Mouse (Mus musculus): ENCODE measurements around the gene Olfr1184. TPM values are rescaled to one million over a fixed set of nuclear protein-coding genes. Genes with fewer than 3 reads are reported as not detected.

Gene Olfr1184
- not detected in 2 replicates for polyA plus RNA-seq (2012; rRNA removed)

DNA sequence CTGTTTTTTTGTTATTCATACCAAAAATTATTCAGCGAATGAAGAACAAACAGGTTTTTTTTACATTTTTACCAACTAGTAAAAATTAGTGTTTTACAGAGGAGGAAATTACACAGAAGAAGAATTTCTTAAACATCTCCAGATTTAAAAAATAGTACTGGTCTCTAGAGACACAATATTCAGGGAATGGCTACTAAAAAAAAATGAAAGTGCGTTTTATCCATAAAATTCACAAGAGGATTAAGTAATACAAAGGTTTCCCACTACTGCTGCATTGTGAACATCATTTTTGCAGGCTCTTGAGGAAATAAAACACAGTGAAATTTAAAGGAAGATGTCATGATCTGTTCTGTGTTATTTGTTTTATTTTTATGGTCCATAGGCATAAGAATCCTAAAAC is at the start of gene Olfr1184:
Gene Olfr1184 (plus strand): TSS at position 301 of the 400 bp plus-strand sequence.

DNA sequence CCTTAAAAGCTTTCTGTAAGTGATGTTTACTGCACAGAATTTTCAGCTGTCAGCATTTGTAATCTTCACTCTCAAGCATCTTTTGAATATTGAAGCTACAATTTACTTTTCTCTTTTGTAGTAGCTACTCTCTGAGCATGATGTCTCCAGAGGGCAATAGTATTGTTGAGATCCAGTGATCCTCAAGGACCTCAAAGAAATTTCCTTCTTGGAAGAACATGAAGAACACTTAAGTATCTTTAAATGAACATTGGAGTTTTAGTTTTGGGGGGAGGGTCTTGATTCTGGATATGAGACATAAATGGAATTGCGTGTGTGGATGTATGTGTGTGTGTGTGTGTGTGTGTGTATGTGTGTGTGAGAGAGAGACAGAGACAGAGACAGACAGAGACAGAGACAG is 34.4 kb upstream of the Olfr1184 start, which contains the start of gene Gm13757:
Gene Gm13757 (minus strand): TSS at position 101 of the 400 bp plus-strand sequence.

DNA sequence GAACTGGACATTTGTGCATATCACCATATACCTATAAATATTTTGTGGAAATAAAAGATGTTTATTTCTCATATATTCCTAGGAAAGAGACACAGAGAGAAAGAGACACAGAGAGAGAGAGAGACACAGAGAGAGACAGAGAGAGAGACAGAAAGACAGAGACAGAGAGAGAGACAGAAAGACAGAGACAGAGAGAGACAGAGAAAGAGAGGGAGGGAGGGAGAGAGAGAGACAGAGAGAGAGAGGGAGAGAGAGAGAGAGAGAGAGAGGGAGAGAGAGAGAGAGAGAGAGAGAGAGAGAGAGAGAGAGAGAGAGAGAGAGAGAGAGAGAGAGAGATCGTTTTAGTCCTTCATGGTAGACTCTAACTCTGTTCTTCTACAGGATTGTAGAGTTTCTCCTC is 28.8 kb upstream of the Olfr1184 start, which contains the start of gene Olfr1183:
Gene Olfr1183 (plus strand): TSS at position 301 of the 400 bp plus-strand sequence.

DNA sequence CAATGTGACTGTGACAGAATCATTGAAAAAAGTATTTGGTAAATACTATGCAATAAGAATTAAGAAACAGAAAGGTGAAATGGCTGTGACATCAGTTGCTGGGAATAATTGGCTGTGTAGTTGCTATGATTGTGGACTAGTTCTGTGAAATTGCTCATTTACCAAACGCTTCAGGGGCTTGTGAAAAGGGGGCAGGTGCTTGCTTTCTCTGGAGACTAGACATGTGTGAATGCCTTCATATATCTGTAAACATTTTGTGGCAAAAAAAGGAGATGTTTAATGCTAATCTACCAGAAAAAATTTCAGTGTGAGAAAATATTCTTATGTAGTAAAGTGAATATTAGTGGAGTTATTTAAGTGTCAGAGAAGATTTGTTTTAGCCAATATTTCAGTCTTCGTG is 9.6 kb downstream of the Olfr1184 start, which contains the start of gene Olfr1185-ps1:
Gene Olfr1185-ps1 (plus strand): TSS at position 301 of the 400 bp plus-strand sequence.

DNA sequence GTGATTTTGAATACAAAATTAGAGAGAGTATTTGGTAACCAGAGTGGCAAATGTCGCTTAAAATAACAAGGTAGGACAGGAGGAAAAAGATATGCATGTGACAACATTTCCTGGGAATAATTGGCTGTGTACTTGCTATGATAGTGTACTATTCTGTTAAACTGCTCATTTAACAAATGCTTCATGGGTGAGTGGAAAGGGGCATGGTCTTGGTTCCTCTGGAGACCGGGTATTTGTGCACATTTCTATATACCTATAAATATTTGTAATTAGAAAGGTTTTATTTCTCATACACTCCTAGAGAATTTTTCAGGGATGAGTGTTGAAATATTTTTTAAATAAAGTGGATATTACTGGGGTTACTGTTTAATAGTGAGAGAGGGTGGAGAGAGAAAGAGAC is 34.9 kb downstream of the Olfr1184 start, which contains the start of gene Olfr1186:
Gene Olfr1186 (plus strand): TSS at position 301 of the 400 bp plus-strand sequence.

Other genes starting within 250 kb of the Olfr1184 start
- not detected in 2 replicates for gene Olfr1173, start 203.7 kb upstream of the Olfr1184 start, polyA plus RNA-seq (2012; rRNA removed)
- gene Olfr1174-ps, start 168.5 kb upstream of the Olfr1184 start, polyA plus RNA-seq (2012; rRNA removed): not detected in 2 replicates
- gene Olfr1175-ps, start 156.4 kb upstream of the Olfr1184 start, polyA plus RNA-seq (2012; rRNA removed): not detected in 2 replicates
- not detected in 2 replicates for gene Olfr1176, start 146.9 kb upstream of the Olfr1184 start, polyA plus RNA-seq (2012; rRNA removed)
- gene Olfr1177-ps, start 137.1 kb upstream of the Olfr1184 start, polyA plus RNA-seq (2012; rRNA removed): not detected in 2 replicates
- gene Olfr1178, start 96.5 kb upstream of the Olfr1184 start, polyA plus RNA-seq (2012; rRNA removed): not detected in 2 replicates
- not detected in 2 replicates for gene Olfr1179, start 77.1 kb upstream of the Olfr1184 start, polyA plus RNA-seq (2012; rRNA removed)
- not detected in 2 replicates for gene Olfr1180, start 64.4 kb upstream of the Olfr1184 start, polyA plus RNA-seq (2012; rRNA removed)
- not detected in 2 replicates for gene Olfr1181, start 57.4 kb upstream of the Olfr1184 start, polyA plus RNA-seq (2012; rRNA removed)
- gene Gm13757, start 34.5 kb upstream of the Olfr1184 start, polyA plus RNA-seq (2012; rRNA removed): not detected in 2 replicates
- not detected in 2 replicates for gene Olfr1183, start 28.7 kb upstream of the Olfr1184 start, polyA plus RNA-seq (2012; rRNA removed)
- gene Olfr1185-ps1, start 9.7 kb downstream of the Olfr1184 start, polyA plus RNA-seq (2012; rRNA removed): not detected in 2 replicates
- gene Olfr1186, start 35.0 kb downstream of the Olfr1184 start, polyA plus RNA-seq (2012; rRNA removed): not detected in 2 replicates
- gene Olfr1188, start 73.3 kb downstream of the Olfr1184 start, polyA plus RNA-seq (2012; rRNA removed): not detected in 2 replicates
- not detected in 2 replicates for gene Olfr1189, start 102.9 kb downstream of the Olfr1184 start, polyA plus RNA-seq (2012; rRNA removed)
- not detected in 2 replicates for gene Olfr1191-ps1, start 156.9 kb downstream of the Olfr1184 start, polyA plus RNA-seq (2012; rRNA removed)
- gene Olfr1192-ps1, start 164.9 kb downstream of the Olfr1184 start, polyA plus RNA-seq (2012; rRNA removed): not detected in 2 replicates
- not detected in 2 replicates for gene Olfr1193, start 192.0 kb downstream of the Olfr1184 start, polyA plus RNA-seq (2012; rRNA removed)
- gene Olfr1195, start 205.6 kb downstream of the Olfr1184 start, polyA plus RNA-seq (2012; rRNA removed): not detected in 2 replicates
- not detected in 2 replicates for gene Olfr1196, start 221.0 kb downstream of the Olfr1184 start, polyA plus RNA-seq (2012; rRNA removed)
- not detected in 2 replicates for gene Olfr1197, start 248.8 kb downstream of the Olfr1184 start, polyA plus RNA-seq (2012; rRNA removed)